Mouse (Mus musculus) forebrain, embryonic 14.5 days (tissue): ENCODE results near the gene Col2a1. TPM values are rescaled to one million over a fixed set of nuclear protein-coding genes. Genes with fewer than 3 reads are reported as not detected.

ENCODE experiments used
- ATAC-seq: fragments of 200-750 bp; cut with Nextera tagmentation; 2 replicates; pipeline ENCODE4 v1.8.0; 2017; ENCODE audit warnings: mild to moderate bottlenecking, moderate library complexity
- DNase-seq: peaks from one replicate; pipeline ENCODE4 v3.0.0-alpha.2; 2015; ENCODE audit warnings: low spot score
- H3K27ac ChIP-seq: fragments of 300-500 bp; sonication (generic); 2 replicates; pipeline ENCODE4 v1.5.1; 2014; ENCODE audit warnings: low read depth, mild to moderate bottlenecking, control low read depth, low read length, moderate library complexity
- H3K27me3 ChIP-seq: fragments of 300-500 bp; sonication (generic); replicated peaks from 2 replicates; pipeline ENCODE4 v1.6.1; 2014; ENCODE audit warnings: low read length, control low read depth, mixed read lengths; ENCODE audit not compliant: control insufficient read depth, insufficient read depth
- H3K36me3 ChIP-seq: fragments of 300-500 bp; sonication (generic); 2 replicates; pipeline ENCODE4 v1.6.1; 2014; ENCODE audit warnings: low read length, control low read depth; ENCODE audit not compliant: control insufficient read depth, insufficient read depth
- H3K4me1 ChIP-seq: fragments of 300-500 bp; sonication (generic); 2 replicates; pipeline ENCODE4 v1.6.1; 2014; ENCODE audit warnings: antibody characterized with exemption, low read length, control low read depth; ENCODE audit not compliant: control insufficient read depth, insufficient read depth
- H3K4me2 ChIP-seq: fragments of 300-500 bp; sonication (generic); 2 replicates; pipeline ENCODE4 v1.6.1; 2014; ENCODE audit warnings: mild to moderate bottlenecking, control low read depth, low read length
- H3K4me3 ChIP-seq: fragments of 300-500 bp; sonication (generic); 2 replicates; pipeline ENCODE4 v1.5.1; 2014; ENCODE audit warnings: low read depth, low read length, control low read depth
- H3K9ac ChIP-seq: fragments of 300-500 bp; sonication (generic); 2 replicates; pipeline ENCODE4 v1.6.1; 2014; ENCODE audit warnings: mild to moderate bottlenecking, low read length, control low read depth, moderate library complexity
- H3K9me3 ChIP-seq: fragments of 300-500 bp; sonication (generic); replicated peaks from 2 replicates; pipeline ENCODE4 v1.6.1; 2016; ENCODE audit warnings: low read length, control low read depth, mixed read lengths; ENCODE audit not compliant: control insufficient read depth
- WGBS: fragments of 180-500 bp; shearing (Covaris S2); extraction: QIAGEN DNeasy Blood & Tissue Kit; methylation state at CpG from one replicate; pipeline ENCODE4 v1.1.7; 2014; 5-methylcytosine and 5-hydroxymethylcytosine counted together
- polyA plus RNA-seq: library from polyadenylated mRNA; unstranded; fragments of >200 nt; fragmentation: Nextera tagmentation; extraction: Ambion mirVana; gene quantifications from 2 replicates; pipeline ENCODE4 v1.2.1, GENCODE M21; 2014

Gene Col2a1
- polyA plus RNA-seq, 1 experiment from 2014 or later: 19.4 TPM

GRCm38 (mm10) chr15:97927821-97928220 lies 76.7 kb downstream of the Col2a1 start:
- H3K9ac ChIP-seq: no peak overlapping the region
- H3K4me1 ChIP-seq: no peaks in the 10 kb centered on the region
- no peak for ATAC-seq
- H3K4me3 ChIP-seq: no peak overlapping the region
- H3K27me3 ChIP-seq: no peaks in the 10 kb centered on the region
- H3K9me3 ChIP-seq: no peaks in the 10 kb centered on the region
- no peak overlapping the region for H3K27ac ChIP-seq
- 92% methylated on average over 6 of the region's 6 CpGs for WGBS
- no peaks in the 10 kb centered on the region for H3K36me3 ChIP-seq
- no peak overlapping the region for H3K4me2 ChIP-seq
- no peak for DNase-seq

DNA sequence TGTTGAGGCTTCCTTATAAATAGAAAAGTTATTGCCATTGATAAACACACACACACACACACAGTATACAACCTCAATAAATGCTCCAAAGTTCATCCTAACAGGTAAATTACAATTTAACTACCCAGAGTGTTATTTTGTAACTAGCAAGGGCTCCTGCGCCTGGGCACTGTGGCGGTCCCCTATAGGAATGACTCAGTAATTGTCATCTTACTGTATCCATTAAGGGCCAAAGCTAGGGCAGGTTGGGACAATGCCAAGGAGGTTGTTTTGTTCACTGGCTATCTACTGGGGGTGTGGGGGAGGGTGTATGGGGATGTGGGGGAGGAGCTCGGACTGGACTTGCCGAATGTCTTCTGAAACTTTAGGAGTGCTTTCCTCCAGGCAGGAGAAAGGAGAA lies 77.5 kb downstream of the Col2a1 start:
- DNase-seq (no peak), ATAC-seq (no peak)
- H3K4me1 ChIP-seq: no peaks in the 10 kb centered on the region
- H3K4me3 ChIP-seq: no peak overlapping the region
- no peaks in the 10 kb centered on the region for H3K9me3 ChIP-seq
- H3K27ac ChIP-seq: no peak overlapping the region
- no peaks in the 10 kb centered on the region for H3K36me3 ChIP-seq
- H3K4me2 ChIP-seq: no peak overlapping the region
- H3K27me3 ChIP-seq: no peaks in the 10 kb centered on the region
- H3K9ac ChIP-seq: no peak overlapping the region
- 60% methylated on average over 4 of the region's 4 CpGs for WGBS

Other genes with a start within 250 kb of the Col2a1 start
- 4.9 and 6.4 TPM in 2 replicates for gene Rapgef3, start 236.7 kb downstream of the Col2a1 start, polyA plus RNA-seq
- 65.4 and 69.1 TPM in 2 replicates for gene Slc48a1, start 226.2 kb downstream of the Col2a1 start, polyA plus RNA-seq
- 19.5 and 20.0 TPM in 2 replicates for gene Hdac7, start 160.2 kb downstream of the Col2a1 start, polyA plus RNA-seq
- gene Vdr, start 94.1 kb downstream of the Col2a1 start, polyA plus RNA-seq: 0.20 TPM in 1 of 2 replicates, not detected in the other
- 71.7 and 75.2 TPM in 2 replicates for gene Tmem106c, start 40.5 kb downstream of the Col2a1 start, polyA plus RNA-seq
- gene Pfkm, start 87.9 kb upstream of the Col2a1 start, polyA plus RNA-seq: 65.0 and 73.6 TPM in 2 replicates
- 21.7 and 24.8 TPM in 2 replicates for gene Senp1, start 89.0 kb upstream of the Col2a1 start, polyA plus RNA-seq
- gene Asb8, start 160.9 kb upstream of the Col2a1 start, polyA plus RNA-seq: 60.5 and 62.2 TPM in 2 replicates
- gene Ccdc184, start 162.5 kb upstream of the Col2a1 start, polyA plus RNA-seq: 42.6 and 52.2 TPM in 2 replicates
- not detected in 2 replicates for gene Olfr288, start 190.8 kb upstream of the Col2a1 start, polyA plus RNA-seq
- not detected in 2 replicates for gene Gm44579, start 216.3 kb upstream of the Col2a1 start, polyA plus RNA-seq
- gene Olfr287, start 216.4 kb upstream of the Col2a1 start, polyA plus RNA-seq: not detected in 2 replicates
- gene Olfr286, start 229.8 kb upstream of the Col2a1 start, polyA plus RNA-seq: not detected in 2 replicates